Mouse (Mus musculus): ENCODE data around the gene Dnajc30.

DNA sequence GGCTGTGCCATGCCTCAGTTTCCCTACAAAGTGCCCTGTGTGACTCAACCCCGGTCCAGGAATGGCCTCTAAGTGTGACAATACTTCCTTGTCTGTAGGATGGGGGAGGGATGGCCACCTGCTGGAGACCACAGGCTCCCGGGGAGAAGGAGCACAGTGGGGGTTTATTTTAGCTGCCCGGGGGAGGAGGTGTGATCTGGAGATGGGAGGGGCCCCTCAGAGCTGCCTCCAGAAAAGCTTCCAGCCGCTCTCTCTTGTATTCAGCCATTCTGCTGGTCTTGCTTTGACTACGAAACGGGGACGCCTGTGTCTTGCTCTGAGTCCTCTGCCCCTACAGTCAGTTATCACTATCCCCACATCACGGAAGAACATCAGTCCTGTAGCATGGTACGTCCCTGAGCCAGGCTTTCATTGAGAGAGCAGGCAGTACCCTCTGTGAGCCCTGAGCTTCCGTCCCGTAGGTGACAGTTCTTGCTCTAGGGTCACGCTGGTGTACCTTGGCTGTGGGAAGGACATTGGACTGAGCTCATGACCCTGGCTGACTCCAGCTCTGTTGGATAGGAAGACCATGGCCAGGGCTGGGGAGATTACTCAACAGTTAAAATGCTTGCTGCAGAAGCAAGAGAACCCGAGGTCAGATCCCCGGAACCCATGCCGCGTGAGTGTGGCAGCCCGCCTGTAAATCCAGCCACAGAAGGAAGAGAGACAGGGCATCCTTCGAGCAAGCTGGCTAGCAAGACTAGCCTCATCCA is 28.2 kb upstream of the Dnajc30 start:
- TF ChIP-seq GATA1 (IDR thresholded peaks at IDR 0.05; ENCODE audit: borderline replicate concordance, low read length): no peak
- TF ChIP-seq FLI1 (IDR thresholded peaks at IDR 0.05; ENCODE audit: low read length): no peak
